In the genomic region with DNA sequence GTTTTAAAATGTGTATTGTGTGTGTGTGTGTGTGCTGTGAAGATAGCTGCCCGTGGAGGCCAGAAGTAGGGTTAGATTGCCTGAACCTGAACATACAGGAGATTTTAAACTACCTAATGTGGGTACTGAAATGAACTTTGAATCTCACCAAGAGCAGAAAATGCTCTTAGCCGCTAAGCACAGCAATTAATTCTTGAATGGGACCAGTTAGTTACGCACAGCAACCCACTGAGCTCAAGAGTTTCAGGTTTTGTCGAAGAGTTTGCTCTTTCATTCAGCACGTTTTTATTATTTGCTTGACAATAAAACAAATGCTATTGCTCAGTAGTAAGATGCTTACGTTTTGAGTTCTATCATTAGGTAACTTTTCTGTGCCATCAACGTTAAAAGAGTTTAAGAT, we compare ENCODE assay signal across 18 mouse cellular contexts.
"Had no signal": no experiment of that assay in that cellular context is flagged by ENCODE, and none has a peak within 500 bp of the region (broad histone marks: within the 10 kb centered on the region; RNA-seq: fewer than 3 reads in every experiment).

No protein-coding gene starts in this region.

- DNase-seq: lung, adult 18-20 months; lung, embryonic 14.5 days; lung, postnatal 10 days; lung, postnatal 4 days; midbrain, embryonic 14.5 days; retina, postnatal 1 day; right cerebral cortex, adult 18-20 months; right cerebral cortex, postnatal 25 days; right cerebral cortex, postnatal 4 days; thymus, adult 2 months; thymus, postnatal 25 days; thymus, postnatal 4 days had no signal

- H3K4me3 ChIP-seq: midbrain, embryonic 12.5 days; myocyte; neural tube, embryonic 13.5 days; neural tube, embryonic 15.5 days; stomach, embryonic 15.5 days had no signal

- H3K27ac ChIP-seq: midbrain, embryonic 12.5 days; neural tube, embryonic 13.5 days; neural tube, embryonic 15.5 days; stomach, embryonic 15.5 days; stomach, postnatal 0 days had no signal
